Mouse (Mus musculus): ENCODE measurements around the gene Avl9.

Gene Avl9

GRCm38 (mm10) chr6:56714574-56715269 is at the start of gene Avl9:
TSS of gene Avl9 (plus strand) at chr6:56714899.
- DNase-seq (ENCODE audit: low spot score in 2 of 2) = peak; percentile 88 to 94

- DNase-seq (ENCODE audit: low spot score in 2 of 2) = no peak
Measured at GRCm38 (mm10) chr6:56688238-56688637, 26.5 kb upstream of the Avl9 start.

- peak; percentile 43 to 71 for DNase-seq (ENCODE audit: low spot score in 2 of 2)
Measured at GRCm38 (mm10) chr6:56691205-56691604, 23.5 kb upstream of the Avl9 start.

- DNase-seq (ENCODE audit: low spot score in 2 of 2) = no peak
Measured at GRCm38 (mm10) chr6:56692445-56692844, 22.3 kb upstream of the Avl9 start.

- DNase-seq (ENCODE audit: low spot score in 2 of 2) = peak; percentile 71 to 77
Measured at GRCm38 (mm10) chr6:56703931-56704900, 10.5 kb upstream of the Avl9 start, which contains the start of gene Lsm5. TSS of gene Lsm5 (minus strand) at chr6:56704710.

GRCm38 (mm10) chr6:56714186-56714573 is 519 bp upstream of the Avl9 start:
- DNase-seq (ENCODE audit: low spot score in 2 of 2) = no peak

GRCm38 (mm10) chr6:56715270-56715666 is 569 bp downstream of the Avl9 start:
- no peak for DNase-seq (ENCODE audit: low spot score in 2 of 2)

GRCm38 (mm10) chr6:56719071-56719470 is 4.4 kb downstream of the Avl9 start:
- no peak for DNase-seq (ENCODE audit: low spot score in 2 of 2)

GRCm38 (mm10) chr6:56720877-56721276 is 6.2 kb downstream of the Avl9 start:
- no peak for DNase-seq (ENCODE audit: low spot score in 2 of 2)

- DNase-seq (ENCODE audit: low spot score in 2 of 2) = no peak
Measured at GRCm38 (mm10) chr6:56732545-56732944, 17.8 kb downstream of the Avl9 start.

- no peak for DNase-seq (ENCODE audit: low spot score in 2 of 2)
Measured at GRCm38 (mm10) chr6:56745950-56746543, 31.3 kb downstream of the Avl9 start.

GRCm38 (mm10) chr6:56753719-56754118 is 39.0 kb downstream of the Avl9 start:
- no peak for DNase-seq (ENCODE audit: low spot score in 2 of 2)

- DNase-seq (ENCODE audit: low spot score in 2 of 2) = no peak
Measured at GRCm38 (mm10) chr6:56756117-56756516, 41.4 kb downstream of the Avl9 start.

- DNase-seq (ENCODE audit: low spot score in 2 of 2) = no peak
Measured at GRCm38 (mm10) chr6:56759324-56759723, 44.6 kb downstream of the Avl9 start.

GRCm38 (mm10) chr6:56765265-56765664 is 50.6 kb downstream of the Avl9 start:
- no peak for DNase-seq (ENCODE audit: low spot score in 2 of 2)

GRCm38 (mm10) chr6:56765696-56766095 is 51.0 kb downstream of the Avl9 start:
- DNase-seq (ENCODE audit: low spot score in 2 of 2) = no peak

- DNase-seq (ENCODE audit: low spot score in 2 of 2) = no peak
Measured at GRCm38 (mm10) chr6:56775816-56776215, 61.1 kb downstream of the Avl9 start.

- no peak for DNase-seq (ENCODE audit: low spot score in 2 of 2)
Measured at GRCm38 (mm10) chr6:56779636-56780035, 64.9 kb downstream of the Avl9 start.

- no peak for DNase-seq (ENCODE audit: low spot score in 2 of 2)
Measured at GRCm38 (mm10) chr6:56783561-56784272, 69.0 kb downstream of the Avl9 start.

- no peak for DNase-seq (ENCODE audit: low spot score in 2 of 2)
Measured at GRCm38 (mm10) chr6:56785068-56785467, 70.4 kb downstream of the Avl9 start.

GRCm38 (mm10) chr6:56787668-56788067 is 73.0 kb downstream of the Avl9 start:
- no peak for DNase-seq (ENCODE audit: low spot score in 2 of 2)

GRCm38 (mm10) chr6:56789336-56789735 is 74.6 kb downstream of the Avl9 start:
- DNase-seq (ENCODE audit: low spot score in 2 of 2) = no peak

All from cerebellum, postnatal 4 days (tissue).